Mouse (Mus musculus) NIH3T3 (cell line): ENCODE results near the gene Calcoco2.

ENCODE experiments used
- DNase-seq: peaks from one replicate; pipeline ENCODE4 v3.0.0-alpha.2; 2012; ENCODE audit warnings: low read depth

Gene Calcoco2

GRCm38 (mm10) chr11:96080736-96081135 lies 31.0 kb downstream of the Calcoco2 start:
- DNase-seq: no peak

GRCm38 (mm10) chr11:96076221-96077105 lies 35.3 kb downstream of the Calcoco2 start:
- peak; percentile 27 for DNase-seq

GRCm38 (mm10) chr11:96075509-96076220 lies 36.1 kb downstream of the Calcoco2 start, which contains the start of gene Atp5g1:
Gene Atp5g1, minus strand, starts transcription at chr11:96075670.
- peak; percentile 99 for DNase-seq

DNA sequence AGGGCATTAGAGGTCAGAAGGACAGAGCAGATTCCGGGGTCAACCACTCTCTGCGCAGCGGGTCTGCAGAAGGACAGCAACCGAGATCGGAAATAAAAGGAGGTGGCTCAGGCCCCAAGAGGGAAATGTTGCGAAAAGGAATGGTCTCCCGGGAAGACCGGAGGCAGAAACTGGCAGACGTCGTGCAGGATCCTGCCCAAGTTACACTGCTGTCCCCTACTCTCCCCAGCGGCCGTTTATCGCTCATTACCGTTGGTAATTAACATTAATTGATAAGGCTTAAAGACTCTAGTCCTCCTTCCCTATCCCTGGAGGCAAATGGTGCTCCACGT lies 36.6 kb downstream of the Calcoco2 start:
- no peak for DNase-seq

DNA sequence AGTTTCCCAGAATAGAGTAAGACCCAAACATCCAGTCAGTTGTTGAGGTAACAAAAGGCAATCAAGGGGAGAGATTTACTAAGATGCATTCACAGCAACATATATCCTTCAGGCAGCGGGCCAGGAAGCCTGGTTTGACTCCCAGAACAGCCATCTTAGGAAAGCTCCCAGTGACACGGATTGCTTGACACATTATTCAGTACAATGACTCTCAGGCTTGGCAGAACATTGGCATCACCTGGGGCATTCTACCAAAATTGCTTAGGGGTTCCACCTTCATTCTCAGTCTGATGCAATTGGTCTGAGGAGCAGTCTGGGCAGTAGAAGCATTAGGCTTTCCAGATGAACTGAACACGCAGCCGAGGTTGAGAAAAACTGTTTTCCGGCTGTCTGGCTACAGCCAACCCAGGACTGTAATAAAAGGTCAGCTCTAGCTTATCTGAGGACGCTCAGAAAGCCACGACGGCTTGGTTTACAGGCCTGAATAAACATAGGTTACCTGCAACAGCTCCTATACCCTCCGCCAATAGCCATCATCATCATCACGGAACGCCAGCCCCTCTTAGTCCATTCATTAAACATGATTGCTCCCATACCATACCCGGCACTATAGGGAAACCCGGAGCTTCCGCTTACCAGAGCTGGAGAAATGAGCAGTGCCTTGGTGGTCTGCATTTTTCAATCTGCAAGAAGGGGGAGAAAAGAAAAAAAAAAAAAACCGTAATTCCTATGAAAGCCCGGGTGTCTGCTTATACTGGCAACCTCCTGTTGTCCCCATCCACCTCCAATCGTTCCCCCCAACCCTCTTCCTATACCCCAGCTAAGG lies 37.2 kb downstream of the Calcoco2 start:
- DNase-seq: peak; percentile 50

DNA sequence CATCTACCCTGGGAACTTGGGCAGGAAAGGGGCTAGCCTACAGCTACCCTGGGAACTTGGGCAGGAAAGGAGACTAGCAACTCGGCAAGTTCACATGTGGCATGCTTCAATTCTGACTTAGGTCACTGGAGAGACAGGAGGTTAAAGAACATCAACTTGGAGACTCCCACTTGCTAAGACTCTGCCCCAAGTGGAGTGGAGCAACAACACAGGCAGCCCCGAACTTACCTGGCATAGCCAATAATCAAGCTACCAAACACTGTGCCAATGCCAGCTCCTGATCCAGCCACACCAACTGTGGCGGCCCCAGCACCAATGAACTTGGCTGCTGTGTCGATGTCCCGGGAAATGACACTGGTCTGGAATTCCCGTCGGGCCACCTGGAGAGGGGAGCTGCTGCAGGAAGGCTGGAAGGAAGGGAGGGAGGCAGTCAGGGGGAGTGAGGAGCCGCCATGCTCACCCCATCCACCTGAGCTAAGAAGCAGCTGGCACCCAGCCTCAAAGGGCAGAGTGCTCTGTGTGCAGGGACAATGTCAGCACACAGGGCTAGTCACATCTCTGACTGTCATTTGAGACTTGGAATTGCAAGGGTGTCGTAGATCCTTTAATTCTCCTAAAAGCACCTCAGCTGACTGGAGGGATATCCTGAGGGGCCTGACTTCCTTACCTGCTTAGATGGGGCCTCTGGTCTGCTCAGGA lies 38.3 kb downstream of the Calcoco2 start:
- DNase-seq: no peak

- DNase-seq: no peak
Observed at GRCm38 (mm10) chr11:96071013-96071412, 40.8 kb downstream of the Calcoco2 start.

- no peak for DNase-seq
Observed at GRCm38 (mm10) chr11:96070353-96070752, 41.4 kb downstream of the Calcoco2 start.

DNA sequence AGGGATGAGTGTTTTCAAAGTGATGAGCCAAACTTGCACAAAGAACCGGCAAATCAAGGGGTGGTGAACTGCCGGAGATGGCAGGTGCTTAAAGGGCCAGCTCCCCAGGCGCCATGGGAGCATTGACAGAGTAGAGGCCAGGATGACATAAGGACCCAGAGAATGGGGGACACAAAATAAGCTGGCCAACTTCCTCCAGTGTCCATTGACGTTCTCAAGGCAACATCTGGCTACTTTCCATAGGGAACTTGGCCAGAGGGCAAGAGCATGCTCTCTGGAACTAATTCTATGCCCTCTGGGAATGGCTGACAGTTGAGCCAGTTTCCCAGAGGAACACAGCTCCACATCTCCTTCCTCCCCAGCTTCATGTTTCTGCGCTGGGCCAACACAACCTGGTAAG lies 43.5 kb downstream of the Calcoco2 start:
- no peak for DNase-seq

DNA sequence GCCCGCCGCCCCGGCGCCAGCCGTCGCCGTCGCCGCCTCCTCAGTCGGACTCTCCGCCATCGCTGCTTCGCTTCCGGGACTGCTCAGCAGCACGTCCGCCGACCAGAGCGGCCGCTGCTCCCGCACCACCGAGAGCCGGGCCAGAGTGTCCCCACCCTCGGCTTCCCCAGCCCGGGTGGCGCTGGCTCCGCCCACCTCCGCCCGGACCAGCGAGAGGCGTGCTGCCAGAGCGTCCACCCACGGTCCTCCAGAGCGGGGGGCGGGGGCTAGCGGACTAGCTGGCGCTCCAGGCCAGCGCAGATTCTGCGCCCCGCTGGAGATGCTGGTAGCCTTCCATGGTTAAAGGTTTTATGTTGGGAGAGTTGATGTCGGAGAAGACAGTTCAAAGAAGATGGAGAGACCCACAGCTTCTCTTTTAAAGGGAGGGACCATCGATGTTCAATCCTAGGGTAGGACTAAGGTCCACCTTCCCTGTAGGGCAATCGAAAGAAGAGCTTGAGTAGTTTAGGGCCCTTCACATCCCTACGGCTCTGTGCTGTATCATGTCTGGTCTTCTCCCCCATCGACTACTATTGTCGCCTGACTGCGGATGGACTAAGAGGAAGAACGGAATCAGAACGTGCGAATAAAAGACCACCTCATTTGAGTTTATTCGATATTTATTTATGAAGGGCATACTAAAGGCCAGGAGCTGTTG lies 46.4 kb downstream of the Calcoco2 start, which contains the start of gene Ube2z:
Gene Ube2z, minus strand, starts transcription at position 174 of the 697 bp plus-strand sequence.
- DNase-seq: peak; percentile 99

- peak; percentile 39 for DNase-seq
Observed at GRCm38 (mm10) chr11:96064521-96065214, 47.1 kb downstream of the Calcoco2 start.

DNA sequence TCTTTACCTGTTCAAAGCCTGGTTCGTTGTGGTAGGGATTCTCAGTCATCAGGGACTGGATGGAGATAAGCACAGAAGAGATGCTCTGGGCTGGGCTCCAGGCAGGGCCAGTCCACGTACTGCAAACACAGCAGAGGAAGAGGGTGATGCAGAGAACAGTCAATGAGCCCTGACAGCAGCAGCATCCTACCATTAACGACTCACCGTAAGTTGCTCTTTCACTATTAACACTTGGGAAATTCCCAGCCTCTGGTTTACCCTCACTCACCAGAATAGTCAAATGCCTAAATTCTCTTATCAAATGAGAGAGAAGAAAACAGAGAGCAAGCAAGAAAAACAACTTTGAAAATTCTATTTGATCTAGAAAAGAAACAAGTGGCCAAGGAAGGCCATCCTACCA lies 53.5 kb downstream of the Calcoco2 start:
- DNase-seq: no peak

GRCm38 (mm10) chr11:96050854-96051253 lies 60.9 kb downstream of the Calcoco2 start:
- DNase-seq: peak; percentile 31

DNA sequence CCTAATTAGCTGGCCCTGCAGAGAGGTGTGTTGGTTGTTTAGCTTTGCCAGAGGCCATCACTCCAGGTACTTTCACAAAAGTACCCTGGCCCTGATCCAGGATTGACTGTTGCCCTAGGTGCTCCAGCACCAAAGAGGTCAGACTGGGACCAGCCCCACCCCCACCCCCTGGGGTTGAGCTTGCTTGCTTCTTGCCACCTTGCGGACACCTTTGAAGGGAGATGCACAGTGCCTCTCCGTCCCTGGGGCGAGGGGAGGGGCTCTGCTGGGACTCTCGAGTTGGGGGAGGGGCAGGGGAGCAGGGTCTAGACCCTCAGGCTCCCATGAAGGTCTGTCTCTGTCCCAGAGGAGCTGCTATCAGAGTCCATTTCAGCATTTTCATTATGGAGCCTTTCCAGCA lies 61.8 kb downstream of the Calcoco2 start:
- no peak for DNase-seq
